Mouse (Mus musculus) forebrain, embryonic 16.5 days (tissue): ENCODE measurements at regions not wholly inside any gene's neighbourhood (a gene's known extent, or its start where the extent isn't known, plus 50 kb on each side); places are given as distances from the start of the nearest gene placed in this dataset.
"Not testable (repeated sequence)": the region's sequence is repeated elsewhere in the genome, so short reads cannot be mapped to it uniquely, and the experiment has no call there.

ENCODE experiments used
- ATAC-seq: fragments of 200-750 bp; cut with Nextera tagmentation; 2 replicates; pipeline ENCODE4 v1.8.0; 2017; ENCODE audit warnings: mild to moderate bottlenecking, moderate library complexity
- H3K27ac ChIP-seq: fragments of 300-500 bp; sonication (generic); 2 replicates; pipeline ENCODE4 v1.5.1; 2014; ENCODE audit warnings: low read length, control low read depth
- H3K27me3 ChIP-seq: fragments of 300-500 bp; sonication (generic); replicated peaks from 2 replicates; pipeline ENCODE4 v1.6.1; 2014; ENCODE audit warnings: low read length; ENCODE audit not compliant: control insufficient read depth, insufficient read depth
- H3K36me3 ChIP-seq: fragments of 300-500 bp; sonication (generic); 2 replicates; pipeline ENCODE4 v1.6.1; 2014; ENCODE audit not compliant: control insufficient read depth, insufficient read depth
- H3K4me1 ChIP-seq: fragments of 300-500 bp; sonication (generic); replicated peaks from 2 replicates; pipeline ENCODE4 v1.6.1; 2014; ENCODE audit warnings: low read length; ENCODE audit not compliant: control insufficient read depth, insufficient read depth
- H3K4me2 ChIP-seq: fragments of 300-500 bp; sonication (generic); 2 replicates; pipeline ENCODE4 v1.6.1; 2014; ENCODE audit warnings: mild to moderate bottlenecking, low read length, control low read depth
- H3K4me3 ChIP-seq: fragments of 300-500 bp; sonication (generic); replicated peaks from 2 replicates; pipeline ENCODE4 v1.5.1; 2014; ENCODE audit warnings: mild to moderate bottlenecking, low read length, control low read depth
- H3K9ac ChIP-seq: fragments of 300-500 bp; sonication (generic); replicated peaks from 2 replicates; pipeline ENCODE4 v1.6.1; 2014; ENCODE audit warnings: low read depth, low read length, control low read depth
- H3K9me3 ChIP-seq: fragments of 300-500 bp; sonication (generic); 2 replicates; pipeline ENCODE4 v1.6.1; 2016; ENCODE audit warnings: low read length; ENCODE audit not compliant: control insufficient read depth
- WGBS: fragments of 180-500 bp; shearing (Covaris S2); extraction: QIAGEN DNeasy Blood & Tissue Kit; methylation state at CpG from one replicate; pipeline ENCODE4 v1.1.7; 2014; 5-methylcytosine and 5-hydroxymethylcytosine counted together

DNA sequence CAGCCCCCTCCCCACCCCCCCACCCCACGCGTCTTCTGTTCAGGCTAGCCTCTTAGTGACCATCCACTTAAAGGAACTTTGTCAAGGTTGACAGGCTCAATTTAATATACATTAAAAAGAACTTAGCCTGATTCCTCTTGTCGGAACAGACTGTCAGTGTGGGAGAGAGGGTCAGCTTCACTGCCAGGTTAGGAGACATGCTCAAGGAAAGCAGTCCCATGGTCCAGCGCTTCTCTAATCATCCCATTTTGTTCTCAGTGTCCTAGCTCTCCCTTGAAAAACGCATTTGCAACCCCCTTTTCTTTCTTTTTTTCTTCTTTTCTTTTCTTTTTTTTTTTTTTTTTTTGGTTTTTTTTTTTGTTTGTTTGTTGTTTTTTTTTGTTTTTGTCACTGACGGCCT, 131.4 kb upstream of the Tenm4 start:
- no peak overlapping the region for H3K4me3 ChIP-seq
- H3K36me3 ChIP-seq = no peaks in the 10 kb centered on the region
- no peaks in the 10 kb centered on the region for H3K9me3 ChIP-seq
- no peaks in the 10 kb centered on the region for H3K27me3 ChIP-seq
- WGBS = 57% methylated on average over 6 of the region's 6 CpGs
- H3K4me1 ChIP-seq = peaks cover 2% of the 10 kb centered on the region; the same call in 1 of the 2 replicates
- H3K4me2 ChIP-seq = no peak overlapping the region
- no peak overlapping the region for H3K27ac ChIP-seq
- H3K9ac ChIP-seq = no peak overlapping the region
- no peak for ATAC-seq

GRCm38 (mm10) chr7:96041806-96042205, 129.2 kb upstream of the Tenm4 start:
- no peak overlapping the region for H3K27ac ChIP-seq
- H3K27me3 ChIP-seq = no peaks in the 10 kb centered on the region
- H3K9ac ChIP-seq = no peak overlapping the region
- H3K9me3 ChIP-seq = no peaks in the 10 kb centered on the region
- no peak overlapping the region for H3K4me3 ChIP-seq
- peaks cover 2% of the 10 kb centered on the region; the same call in 1 of the 2 replicates for H3K4me1 ChIP-seq
- ATAC-seq = no peak; the same call in 1 of the 2 replicates
- 41% methylated on average over 4 of the region's 4 CpGs for WGBS
- H3K36me3 ChIP-seq = no peaks in the 10 kb centered on the region
- no peak overlapping the region for H3K4me2 ChIP-seq

- Histone ChIP-seq H3K4me1 (no peaks in the 10 kb centered on the region), H3K9me3 (peaks cover 3% of the 10 kb centered on the region; the same call in 1 of the 2 replicates), H3K36me3 (no peaks in the 10 kb centered on the region), H3K27me3 (no peaks in the 10 kb centered on the region), H3K4me2 (no peak overlapping the region), H3K4me3 (no peak overlapping the region), H3K27ac (no peak overlapping the region), H3K9ac (no peak overlapping the region)
- WGBS = 91% methylated on average over 1 of the region's 1 CpGs
- ATAC-seq = no peak
Measured at GRCm38 (mm10) chr7:96051631-96052030, 119.4 kb upstream of the Tenm4 start.

DNA sequence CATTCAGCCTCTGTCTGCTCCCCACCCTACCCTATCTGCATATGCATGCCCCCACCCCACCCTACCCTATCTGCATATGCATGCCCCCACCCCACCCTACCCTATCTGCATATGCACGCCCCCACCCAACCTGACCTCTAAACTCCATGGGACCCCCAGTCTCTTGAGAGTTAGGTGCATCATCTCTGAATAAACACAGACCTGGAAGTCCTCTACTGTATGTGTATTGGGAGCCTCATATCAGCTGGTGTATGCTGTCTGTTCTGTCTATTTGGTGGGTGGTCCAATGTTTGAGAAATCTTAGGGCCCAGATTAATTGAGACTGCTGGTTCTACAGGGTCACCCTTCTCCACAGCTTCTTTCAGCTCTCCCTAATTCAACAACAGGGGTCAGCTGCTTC, 109.4 kb upstream of the Tenm4 start:
- not testable (repeated sequence) for ATAC-seq, H3K4me3 ChIP-seq, H3K4me2 ChIP-seq, H3K27me3 ChIP-seq, H3K27ac ChIP-seq, H3K4me1 ChIP-seq, H3K36me3 ChIP-seq, H3K9me3 ChIP-seq, H3K9ac ChIP-seq
- 50% methylated on average over 1 of the region's 1 CpGs for WGBS

DNA sequence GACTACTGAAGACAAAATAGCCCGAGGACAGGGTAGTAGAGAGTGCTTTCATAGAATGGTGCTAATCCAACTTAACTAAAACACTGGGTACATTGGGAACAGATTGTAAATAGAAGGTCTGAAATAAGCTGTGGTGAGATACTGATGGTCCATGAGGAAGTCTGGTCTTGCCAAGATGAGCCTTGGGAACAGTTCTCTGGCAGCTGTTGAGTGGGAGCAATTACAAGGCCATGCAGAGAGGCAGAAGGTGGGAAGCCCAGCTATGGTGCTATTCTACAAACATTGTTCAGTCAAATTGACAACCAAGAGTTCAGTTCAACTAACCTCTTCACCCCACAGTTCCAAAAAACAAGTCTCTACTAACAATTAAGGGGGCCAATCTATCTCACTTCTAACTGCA, 92.5 kb upstream of the Tenm4 start:
- H3K9me3 ChIP-seq = no peaks in the 10 kb centered on the region
- H3K4me2 ChIP-seq = no peak overlapping the region
- no peak overlapping the region for H3K27ac ChIP-seq
- no peaks in the 10 kb centered on the region for H3K4me1 ChIP-seq
- WGBS = 96% methylated on average over 1 of the region's 1 CpGs
- H3K9ac ChIP-seq = no peak overlapping the region
- H3K27me3 ChIP-seq = no peaks in the 10 kb centered on the region
- H3K36me3 ChIP-seq = no peaks in the 10 kb centered on the region
- ATAC-seq = no peak
- no peak overlapping the region for H3K4me3 ChIP-seq

- Histone ChIP-seq H3K4me3 (no peak overlapping the region), H3K9ac (no peak overlapping the region), H3K27me3 (no peaks in the 10 kb centered on the region), H3K4me2 (no peak overlapping the region), H3K9me3 (no peaks in the 10 kb centered on the region), H3K4me1 (no peaks in the 10 kb centered on the region), H3K27ac (no peak overlapping the region), H3K36me3 (no peaks in the 10 kb centered on the region)
- WGBS = 49% methylated on average over 4 of the region's 4 CpGs
- no peak for ATAC-seq
Measured at GRCm38 (mm10) chr7:96081676-96082075, 89.4 kb upstream of the Tenm4 start.

DNA sequence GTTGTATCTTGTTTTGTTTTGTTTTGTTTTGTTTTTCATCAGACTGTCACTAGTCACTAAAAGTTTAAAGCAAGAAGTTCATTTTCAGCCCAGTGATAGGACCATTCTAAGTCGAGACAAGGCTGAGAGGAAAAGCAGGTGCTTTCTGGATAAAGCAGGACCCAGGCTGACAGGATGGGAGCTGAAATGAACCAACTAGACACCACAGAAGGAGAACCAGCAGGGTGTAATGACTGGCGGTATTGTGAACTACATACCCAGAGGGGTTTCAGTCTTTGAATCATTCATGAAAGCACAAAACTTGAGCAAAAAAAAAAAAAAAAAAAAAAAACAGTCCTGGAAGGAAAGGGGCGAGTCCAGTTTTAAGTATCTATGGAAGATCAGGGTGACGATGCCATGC, 75.9 kb upstream of the Tenm4 start:
- 61% methylated on average over 4 of the region's 4 CpGs for WGBS
- Histone ChIP-seq H3K9me3 (no peaks in the 10 kb centered on the region), H3K9ac (no peak overlapping the region), H3K4me1 (no peaks in the 10 kb centered on the region), H3K27me3 (no peaks in the 10 kb centered on the region), H3K27ac (no peak overlapping the region), H3K36me3 (no peaks in the 10 kb centered on the region), H3K4me3 (no peak overlapping the region), H3K4me2 (no peak overlapping the region)
- ATAC-seq = peak; percentile 54

GRCm38 (mm10) chr7:96095752-96096151, 75.3 kb upstream of the Tenm4 start:
- peak; percentile 68 for ATAC-seq

DNA sequence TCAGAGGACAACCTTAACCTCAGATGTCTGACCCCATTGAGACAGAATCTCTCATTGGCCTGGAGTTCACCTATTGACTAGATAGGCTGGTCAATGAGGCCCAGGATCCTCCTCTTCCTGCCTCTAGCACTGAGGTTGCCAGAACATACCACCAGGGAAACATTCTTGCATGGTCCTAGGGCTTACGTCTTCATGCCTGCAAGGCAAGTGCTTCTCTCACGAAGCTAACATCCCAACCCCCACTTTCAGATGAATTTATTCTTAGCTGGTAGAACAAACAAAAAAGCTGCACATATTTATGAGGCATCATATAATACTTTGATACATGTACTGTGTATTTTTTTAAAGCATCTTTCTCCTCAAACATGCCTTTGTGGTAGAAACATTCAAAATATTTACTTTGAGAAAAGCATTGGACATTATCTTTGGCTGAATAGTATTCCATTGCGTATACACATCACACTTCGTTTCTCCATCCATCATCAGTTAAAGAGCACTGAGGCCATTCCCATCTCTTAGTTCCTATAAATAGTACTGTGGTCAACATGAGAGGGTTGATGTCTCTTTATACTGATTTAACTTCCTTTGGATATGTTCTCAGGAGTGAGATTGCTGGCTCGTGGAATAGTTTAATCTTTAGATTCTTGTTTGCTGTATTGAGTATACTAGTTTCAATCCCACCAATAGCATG, 72.2 kb upstream of the Tenm4 start:
- H3K9me3 ChIP-seq = no peaks in the 10 kb centered on the region
- 93% methylated on average over 5 of the region's 5 CpGs for WGBS
- H3K4me2 ChIP-seq = no peak overlapping the region
- H3K4me3 ChIP-seq = no peak overlapping the region
- no peaks in the 10 kb centered on the region for H3K4me1 ChIP-seq
- H3K27ac ChIP-seq = no peak overlapping the region
- no peaks in the 10 kb centered on the region for H3K27me3 ChIP-seq
- H3K9ac ChIP-seq = no peak overlapping the region
- ATAC-seq = no peak
- H3K36me3 ChIP-seq = no peaks in the 10 kb centered on the region

More at GRCm38 (mm10) chr7:96095752-96096151, 75.3 kb upstream of the Tenm4 start:
- Histone ChIP-seq H3K4me3 (no peak overlapping the region), H3K9ac (no peak overlapping the region), H3K27ac (no peak overlapping the region), H3K27me3 (no peaks in the 10 kb centered on the region), H3K36me3 (no peaks in the 10 kb centered on the region), H3K9me3 (no peaks in the 10 kb centered on the region), H3K4me1 (no peaks in the 10 kb centered on the region), H3K4me2 (no peak overlapping the region)
- 74% methylated on average over 3 of the region's 3 CpGs for WGBS

- H3K36me3 ChIP-seq = no peaks in the 10 kb centered on the region
- H3K9ac ChIP-seq = no peak overlapping the region
- H3K4me2 ChIP-seq = no peak overlapping the region
- 80% methylated on average over 6 of the region's 6 CpGs for WGBS
- ATAC-seq = no peak
- H3K4me1 ChIP-seq = no peaks in the 10 kb centered on the region; the same call in 1 of the 2 replicates
- H3K27ac ChIP-seq = no peak overlapping the region
- no peaks in the 10 kb centered on the region for H3K27me3 ChIP-seq
- H3K9me3 ChIP-seq = no peaks in the 10 kb centered on the region
- H3K4me3 ChIP-seq = no peak overlapping the region
Measured at GRCm38 (mm10) chr7:96102727-96103126, 68.3 kb upstream of the Tenm4 start.
